Mouse (Mus musculus) heart, postnatal 25 days (tissue): ENCODE measurements at regions not wholly inside any gene's neighbourhood (a gene's known extent, or its start where the extent isn't known, plus 50 kb on each side); places are given as distances from the start of the nearest gene placed in this dataset.

Experiments
- DNase-seq: peaks from one replicate; pipeline ENCODE4 v3.0.0; 2022; ENCODE audit warnings: low spot score
- intact Hi-C: fragments of 180-260 bp; cut with DNase I; formaldehyde crosslinking; loops from one replicate; pipeline ENCODE4 v1.15.1; 2025

DNA sequence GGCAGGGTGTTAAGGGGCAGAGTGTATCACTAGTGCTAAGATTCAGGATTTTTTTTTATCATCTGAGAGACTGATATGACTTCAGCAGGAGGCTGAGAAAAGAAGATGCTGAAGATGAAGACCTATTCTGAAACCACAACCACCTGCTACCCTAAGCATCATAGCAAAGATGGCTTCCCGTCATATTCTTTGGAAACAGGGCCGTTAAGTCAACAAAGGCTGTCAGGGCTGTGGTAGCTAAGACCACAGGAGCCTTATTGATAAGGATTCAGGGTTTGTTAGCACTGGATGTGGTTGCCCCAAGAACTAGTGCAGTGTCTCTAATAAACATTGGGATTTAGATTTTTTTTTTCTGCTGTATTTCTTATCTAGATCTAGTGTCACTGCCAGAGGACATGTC lies 56.7 kb upstream of the Rasgrp1 start:
- no peak for DNase-seq
- intact Hi-C loops = no loop called here

DNA sequence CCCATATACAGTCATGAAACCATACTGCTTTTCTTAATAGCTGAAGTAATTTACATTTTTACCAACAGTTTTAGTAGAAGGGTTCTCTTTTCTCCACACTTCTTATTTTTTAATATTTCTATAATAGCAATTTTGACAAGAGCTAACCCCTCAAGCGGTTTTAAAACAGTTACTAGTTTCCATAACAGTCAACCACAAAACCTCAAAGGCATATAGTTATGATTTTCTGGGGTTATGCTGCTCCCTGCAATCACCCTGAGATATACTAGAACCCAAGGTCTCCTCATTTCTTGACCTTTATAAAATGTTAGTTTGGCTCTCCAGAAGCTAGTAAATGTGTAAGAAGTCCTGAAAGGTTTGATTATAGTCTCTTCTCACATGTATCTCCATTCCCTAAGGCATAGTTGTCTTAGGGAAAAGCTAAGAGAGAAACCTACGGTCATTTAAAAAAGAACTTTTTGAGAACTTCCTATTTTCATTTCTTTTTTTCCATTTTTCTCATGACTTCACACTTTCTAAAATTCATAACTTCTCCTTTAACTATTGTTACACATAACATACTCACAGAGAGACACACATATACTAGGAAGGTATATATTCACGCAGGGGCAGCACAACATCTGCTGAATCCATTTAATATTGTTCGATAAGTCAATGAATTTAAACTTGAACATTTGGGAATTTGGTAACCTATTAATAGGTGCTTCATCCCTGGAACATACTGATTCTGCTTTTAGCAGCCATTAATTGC lies 60.8 kb upstream of the Rasgrp1 start:
- intact Hi-C loops = no loop called here
- DNase-seq = no peak

- intact Hi-C loops = no loop called here
- no peak for DNase-seq
Observed at GRCm38 (mm10) chr2:117405453-117405852, 62.7 kb upstream of the Rasgrp1 start.

- intact Hi-C loops = no loop called here
- no peak for DNase-seq
Observed at GRCm38 (mm10) chr2:117408241-117408640, 65.4 kb upstream of the Rasgrp1 start.

GRCm38 (mm10) chr2:117412045-117412606 lies 69.3 kb upstream of the Rasgrp1 start:
- DNase-seq = no peak
- intact Hi-C loops = loop anchor here (5.0 kb wide), 1 partner anchor 70 kb away; the partner anchor contains the start of gene Rasgrp1

- intact Hi-C loops = no loop called here
- no peak for DNase-seq
Observed at GRCm38 (mm10) chr2:117417229-117417970, 74.6 kb upstream of the Rasgrp1 start.

DNA sequence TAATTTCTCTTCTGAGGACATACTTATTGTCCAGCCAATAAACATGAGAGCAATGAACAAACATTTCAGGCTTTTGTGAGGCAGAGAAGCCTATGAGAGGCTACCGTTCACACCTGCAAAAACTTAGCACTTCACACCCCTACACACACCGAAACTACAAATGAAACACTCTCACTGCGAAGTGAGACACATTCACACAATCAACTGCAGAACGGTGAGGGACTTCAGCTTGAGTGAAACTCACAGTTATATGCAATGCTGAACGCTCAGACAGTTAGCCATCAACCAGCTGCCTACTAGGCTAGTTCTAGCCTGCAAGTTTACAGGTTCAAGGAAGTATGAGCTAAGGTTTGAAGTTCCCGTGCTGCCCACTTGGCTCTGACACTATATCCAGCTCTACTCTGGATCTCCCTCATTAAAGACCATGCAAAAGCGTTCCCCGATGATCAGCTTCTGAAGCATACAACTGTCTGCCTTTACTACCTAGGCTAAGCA lies 75.4 kb upstream of the Rasgrp1 start:
- intact Hi-C loops = no loop called here
- DNase-seq = no peak

DNA sequence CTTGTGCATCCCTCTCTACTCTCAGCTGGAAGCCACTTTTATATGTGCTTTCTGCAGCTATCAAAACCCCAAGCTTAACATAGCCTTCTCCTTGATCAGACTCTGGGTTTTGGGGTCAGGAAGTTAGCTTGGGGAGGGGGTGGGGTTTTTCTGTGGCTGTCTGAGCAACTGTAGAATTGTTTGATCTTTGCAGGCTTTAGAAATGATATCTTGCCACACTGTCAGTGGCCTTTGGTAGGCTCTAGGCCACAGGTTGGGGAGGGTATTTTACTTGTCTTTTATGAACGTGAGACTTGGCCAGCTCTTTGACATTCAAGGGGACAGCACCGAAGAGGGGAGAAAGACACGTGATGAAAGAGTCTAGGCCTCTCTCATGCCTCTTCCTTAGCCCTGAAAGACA lies 75.9 kb upstream of the Rasgrp1 start:
- intact Hi-C loops = no loop called here
- DNase-seq = no peak

GRCm38 (mm10) chr2:117421376-117421775 lies 78.6 kb upstream of the Rasgrp1 start:
- no peak for DNase-seq
- intact Hi-C loops = no loop called here

- intact Hi-C loops = no loop called here
- no peak for DNase-seq
Observed at GRCm38 (mm10) chr2:117422756-117423155, 80.0 kb upstream of the Rasgrp1 start.

DNA sequence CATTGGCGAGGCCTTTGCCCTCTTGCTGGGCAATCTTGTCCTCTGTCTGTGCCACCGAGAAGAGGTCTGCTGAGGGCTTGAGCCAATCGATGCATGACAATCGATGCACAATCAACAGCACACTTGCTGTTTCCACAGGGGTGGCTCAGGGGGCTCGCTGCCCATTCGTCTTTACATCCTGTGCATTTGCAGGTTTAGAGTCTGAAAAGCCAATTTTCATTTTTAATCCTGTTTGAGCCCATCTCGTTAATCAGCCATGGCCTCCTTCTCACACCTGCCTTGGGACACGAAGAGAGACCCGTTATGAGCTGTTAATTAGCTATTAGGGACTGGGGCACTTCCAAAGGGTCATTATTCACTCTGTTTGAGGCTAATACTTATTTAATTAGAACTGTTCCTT lies 86.4 kb upstream of the Rasgrp1 start:
- DNase-seq = no peak
- intact Hi-C loops = no loop called here

- intact Hi-C loops = no loop called here
- no peak for DNase-seq
Observed at GRCm38 (mm10) chr2:117432010-117432409, 89.2 kb upstream of the Rasgrp1 start.

GRCm38 (mm10) chr2:117432923-117433322 lies 90.1 kb upstream of the Rasgrp1 start:
- intact Hi-C loops = no loop called here
- no peak for DNase-seq

DNA sequence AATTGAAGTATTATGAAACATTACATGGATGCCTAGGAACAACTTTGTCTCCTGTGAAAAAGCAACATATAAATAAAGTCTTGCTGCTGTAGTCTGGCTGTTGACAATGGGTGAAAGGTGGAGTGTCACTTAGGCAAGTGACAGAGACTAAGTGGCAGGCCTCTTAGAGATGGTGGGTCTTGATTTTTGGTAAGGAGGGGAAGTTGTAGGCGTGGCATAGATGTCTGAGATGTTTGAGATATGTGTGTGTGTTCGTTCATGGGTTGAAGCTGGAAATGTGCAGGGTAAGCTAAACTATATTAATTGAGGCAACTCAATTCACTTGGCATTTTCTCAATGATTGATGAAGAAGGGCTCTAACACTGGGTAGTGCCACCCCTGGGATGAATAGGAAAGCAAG lies 90.7 kb upstream of the Rasgrp1 start:
- no peak for DNase-seq

GRCm38 (mm10) chr2:117438079-117438478 lies 95.3 kb upstream of the Rasgrp1 start:
- no peak for DNase-seq
- intact Hi-C loops = loop anchor here (5.0 kb wide), 1 partner anchor 546 kb away; no protein-coding TSS in a partner anchor

More for the DNA sequence above, 90.7 kb upstream of the Rasgrp1 start:
- intact Hi-C loops = no loop called here

- intact Hi-C loops = loop anchor here (1.0 to 5.0 kb wide), 2 partner anchors 175 to 546 kb away; no protein-coding TSS in a partner anchor
- no peak for DNase-seq
Observed at GRCm38 (mm10) chr2:117438586-117439371, 96.0 kb upstream of the Rasgrp1 start.

DNA sequence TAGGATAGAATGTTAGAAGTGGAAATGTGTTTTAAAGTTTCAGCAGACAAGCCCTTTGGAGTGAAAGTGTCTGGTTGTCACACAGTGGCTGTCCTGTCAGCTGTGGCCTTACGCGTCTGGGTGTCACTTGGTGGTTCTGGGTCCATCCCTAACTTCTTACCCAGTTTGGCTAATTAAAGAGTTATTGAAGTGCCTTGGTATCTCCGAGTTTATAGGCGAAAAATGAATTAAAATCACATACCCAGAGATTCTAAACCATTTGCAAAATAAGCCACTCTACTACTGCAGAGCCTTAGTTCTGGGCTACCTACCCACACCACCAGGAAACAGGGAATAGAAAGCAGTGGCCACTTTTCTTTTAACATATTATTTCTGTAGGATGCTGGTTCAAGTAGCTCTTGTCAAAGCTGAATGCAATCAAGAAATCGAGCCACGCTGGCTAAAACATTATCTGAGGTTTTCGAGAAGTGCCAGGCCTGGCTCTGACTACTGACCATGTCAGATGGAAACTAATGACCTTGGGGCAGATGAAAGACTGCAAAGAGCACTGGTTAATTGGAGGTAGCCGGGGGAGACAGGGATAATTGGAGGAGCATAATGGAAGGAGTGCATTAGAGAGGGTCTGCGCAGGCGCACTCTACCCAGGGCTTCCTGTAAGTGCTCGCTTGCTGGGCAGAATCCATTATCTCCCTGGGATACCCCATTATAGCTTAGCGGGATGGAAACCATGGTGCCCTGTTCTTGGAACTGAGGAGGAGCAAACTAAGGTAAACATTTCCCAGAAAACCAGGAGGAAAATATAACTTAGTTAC lies 96.8 kb upstream of the Rasgrp1 start:
- intact Hi-C loops = loop anchor here (1.0 to 5.0 kb wide), 2 partner anchors 176 to 547 kb away; no protein-coding TSS in a partner anchor
- no peak for DNase-seq

DNA sequence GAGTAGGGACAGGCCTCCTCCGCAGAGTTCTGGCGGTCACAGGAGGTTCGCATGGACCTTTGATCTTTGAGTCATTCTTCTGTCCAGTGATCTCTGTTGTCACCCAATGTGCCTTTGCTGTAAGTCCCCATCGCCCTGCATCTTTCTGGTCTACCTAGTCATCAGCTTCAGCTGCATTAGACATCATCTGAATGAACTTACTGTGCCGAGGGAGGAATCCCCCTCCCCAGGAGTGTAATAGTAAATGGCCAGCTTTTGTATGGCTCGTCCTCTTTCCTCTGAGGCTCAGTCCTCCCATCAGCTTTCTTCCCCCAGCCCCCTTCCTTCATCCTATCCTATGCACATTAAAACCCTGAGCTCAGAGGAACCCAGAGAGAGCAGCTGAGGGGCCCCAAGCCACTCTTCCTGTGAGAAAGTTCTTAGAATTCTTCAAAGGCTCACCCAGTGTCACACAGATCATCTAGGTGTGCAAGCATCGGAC lies 98.0 kb upstream of the Rasgrp1 start:
- intact Hi-C loops = no loop called here
- DNase-seq = no peak

GRCm38 (mm10) chr2:117442862-117443261 lies 100.1 kb upstream of the Rasgrp1 start:
- no peak for DNase-seq
- intact Hi-C loops = no loop called here
